Mouse (Mus musculus) heart, adult 2 months (tissue): ENCODE results near the gene Hbq1b. TPM values are rescaled to one million over a fixed set of nuclear protein-coding genes. Genes with fewer than 3 reads are reported as not detected.

Experiments used
- DNase-seq, 2 experiments: peaks; one replicate each; pipeline ENCODE4 v3.0.0; 2021
- H3K27ac ChIP-seq: fragments of 200-600 bp; 2 replicates; pipeline ENCODE4 v1.8.1; 2022
- H3K27me3 ChIP-seq: fragments of 200-500 bp; 2 replicates; pipeline ENCODE4 v1.6.1; 2012; ENCODE audit warnings: mild to moderate bottlenecking, low read length, inconsistent platforms, mixed read lengths; ENCODE audit not compliant: control insufficient read depth, insufficient read depth
- H3K36me3 ChIP-seq: fragments of 200-500 bp; 2 replicates; pipeline ENCODE4 v1.6.1; 2012; ENCODE audit warnings: low read length, inconsistent platforms; ENCODE audit not compliant: control insufficient read depth, insufficient read depth
- H3K4me1 ChIP-seq: fragments of 200-500 bp; 2 replicates; pipeline ENCODE4 v1.6.1; 2011; ENCODE audit warnings: low read length; ENCODE audit not compliant: control insufficient read depth, insufficient read depth
- H3K4me3 ChIP-seq: fragments of 200-600 bp; 2 replicates; pipeline ENCODE4 v1.8.1; 2022
- H3K79me2 ChIP-seq: fragments of 200-500 bp; replicated peaks from 2 replicates; pipeline ENCODE4 v1.6.1; 2012; ENCODE audit warnings: mild to moderate bottlenecking, inconsistent platforms, low read length, moderate library complexity, mixed read lengths; ENCODE audit not compliant: control insufficient read depth, insufficient read depth
- H3K9ac ChIP-seq: fragments of 200-500 bp; 2 replicates; pipeline ENCODE4 v1.6.1; 2012; ENCODE audit warnings: low read depth, mild to moderate bottlenecking, control low read depth, inconsistent platforms, low read length, mixed read lengths
- CTCF ChIP-seq: fragments of 200-600 bp; IDR thresholded peaks from 2 replicates; pipeline ENCODE4 v1.8.1; 2022; ENCODE audit warnings: antibody characterized with exemption, mild to moderate bottlenecking, moderate library complexity
- EP300 ChIP-seq: fragments of 200-500 bp; IDR thresholded peaks from 2 replicates; pipeline ENCODE4 v1.6.1; 2011; ENCODE audit warnings: low read depth, low read length, control low read depth; ENCODE audit not compliant: insufficient read depth
- POLR2A ChIP-seq: fragments of 200-500 bp; IDR thresholded peaks from 2 replicates; pipeline ENCODE4 v1.6.1; 2011; ENCODE audit warnings: mild to moderate bottlenecking, low read depth, low read length, control low read depth; ENCODE audit not compliant: insufficient read depth
- WGBS: fragments of 180-500 bp; shearing (Covaris S2); methylation state at CpG from one replicate; pipeline ENCODE4 v1.1.7; 2018; 5-methylcytosine and 5-hydroxymethylcytosine counted together
- intact Hi-C: fragments of 180-260 bp; cut with DNase I; formaldehyde crosslinking; loops from one replicate; pipeline ENCODE4 v1.15.1; 2025
- polyA plus RNA-seq: library from polyadenylated mRNA; depleted of rRNA; stranded (reverse); fragments of >200 nt; gene quantifications from 2 replicates; pipeline ENCODE4 v1.2.3, GENCODE M21; 2012
- total RNA-seq, 2 experiments: library from RNA; stranded (reverse); gene quantifications; 2 replicates each; pipeline ENCODE4 v1.2.3; 2021

The Hbq1b gene
- total and polyA plus RNA-seq, 3 experiments = 0.70 to 3.8 (median 2.4) TPM

DNA sequence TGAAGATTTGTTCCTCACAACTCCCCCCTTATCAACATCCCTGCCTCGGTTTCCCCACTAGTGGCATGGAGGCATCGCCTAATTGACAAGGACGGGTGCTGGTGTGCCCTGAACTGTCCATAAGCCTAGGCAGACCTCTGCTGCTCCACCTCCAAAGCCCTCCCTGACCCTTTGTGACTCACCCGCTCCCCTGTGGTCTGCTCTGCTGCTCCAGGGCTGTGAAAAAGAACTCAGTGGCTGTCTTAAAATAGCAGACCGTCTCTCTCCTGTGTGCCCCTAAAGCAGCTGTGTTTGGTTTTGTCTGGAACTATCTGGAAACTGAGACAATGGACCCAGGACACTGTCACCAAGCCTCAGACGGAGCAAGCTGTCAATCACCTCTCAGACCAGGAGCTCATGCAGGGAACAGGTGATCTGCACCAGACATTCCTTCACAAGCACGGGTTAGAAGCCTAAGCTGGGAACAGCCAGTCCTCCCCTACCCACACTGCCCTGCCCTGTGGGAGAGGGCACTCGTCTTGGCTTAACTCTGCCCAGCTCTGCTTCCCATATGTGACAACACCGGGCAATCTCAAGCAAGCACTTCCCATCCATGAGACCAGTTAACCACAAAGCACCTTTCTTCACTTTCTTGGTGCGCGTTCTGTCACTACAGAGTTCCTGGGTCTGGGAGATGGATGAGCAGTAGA is 33.9 kb downstream of the Hbq1b start:
- TF ChIP-seq CTCF (no peak), EP300 (no peak), POLR2A (no peak)
- intact Hi-C loops = loop anchor here (10.0 kb wide), 2 partner anchors 106 to 136 kb away; no protein-coding TSS in a partner anchor
- peaks cover 1% of the 10 kb centered on the region; the same call in 1 of the 2 replicates for H3K4me1 ChIP-seq
- no peaks in the 10 kb centered on the region for H3K79me2 ChIP-seq
- no peak overlapping the region for H3K4me3 ChIP-seq
- no peak overlapping the region for H3K27ac ChIP-seq
- no peak for DNase-seq
- H3K36me3 ChIP-seq = no peaks in the 10 kb centered on the region
- no peak overlapping the region for H3K9ac ChIP-seq
- no peaks in the 10 kb centered on the region for H3K27me3 ChIP-seq
- WGBS = 63% methylated on average over 11 of the region's 11 CpGs

DNA sequence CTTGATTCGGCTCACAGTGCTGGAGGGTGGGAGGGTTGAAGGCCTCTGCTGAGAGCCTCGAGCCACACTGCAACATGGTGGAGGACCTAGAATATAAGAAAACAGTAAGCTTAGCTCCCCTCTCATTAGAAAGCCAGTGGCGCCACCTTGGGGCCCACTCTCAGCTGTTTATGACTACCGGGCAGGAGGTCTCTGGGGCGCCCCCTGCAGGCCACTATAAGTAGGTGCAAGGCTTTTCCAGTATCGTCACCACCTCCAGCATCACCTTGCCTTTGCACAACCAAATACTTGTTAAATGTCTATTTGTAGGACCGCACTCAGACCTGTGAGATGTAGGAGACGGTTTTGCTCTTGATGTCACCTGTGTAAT is 34.4 kb downstream of the Hbq1b start:
- Histone ChIP-seq H3K79me2 (no peaks in the 10 kb centered on the region), H3K36me3 (no peaks in the 10 kb centered on the region), H3K4me3 (no peak overlapping the region), H3K27me3 (no peaks in the 10 kb centered on the region), H3K4me1 (peaks cover 1% of the 10 kb centered on the region; the same call in 1 of the 2 replicates), H3K27ac (no peak overlapping the region), H3K9ac (no peak overlapping the region)
- WGBS = 34% methylated on average over 8 of the region's 8 CpGs
- peak; percentile 49 to 64 for DNase-seq
- TF ChIP-seq POLR2A (no peak), CTCF (peak; percentile 91)
- intact Hi-C loops = loop anchor here (10.0 kb wide), 2 partner anchors 106 to 136 kb away; no protein-coding TSS in a partner anchor

DNA sequence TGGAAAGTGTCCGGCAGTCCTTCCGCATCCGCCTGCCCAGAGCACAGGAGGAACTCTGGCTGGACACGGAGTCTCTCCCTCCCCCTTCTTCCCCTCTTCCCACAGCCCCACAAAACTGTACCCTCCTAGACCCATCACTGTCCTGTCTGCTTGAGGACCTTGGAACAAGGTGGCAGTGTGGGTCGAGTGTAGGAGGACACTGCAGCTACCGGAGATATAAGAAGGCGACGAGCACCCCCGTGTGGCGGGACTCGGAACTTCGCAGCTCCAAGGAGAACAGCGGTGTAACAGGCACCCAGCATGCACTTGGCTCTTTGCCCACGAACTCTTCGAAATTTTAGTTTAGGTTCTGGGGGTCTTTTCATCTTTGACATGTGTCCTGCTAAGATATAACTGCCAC is 37.8 kb downstream of the Hbq1b start:
- peak overlapping the region; percentile 53 for H3K9ac ChIP-seq
- H3K4me3 ChIP-seq = peak overlapping the region; percentile 27; the same call in 1 of the 2 replicates
- intact Hi-C loops = loop anchor here (2.0 to 10.0 kb wide), 4 partner anchors 16 to 140 kb away; partner anchors contain the start of gene Hbq1a
- DNase-seq = peak; percentile 85 to 91
- no peak overlapping the region for H3K27ac ChIP-seq
- H3K36me3 ChIP-seq = no peaks in the 10 kb centered on the region
- H3K4me1 ChIP-seq = peaks cover 1% of the 10 kb centered on the region; the same call in 1 of the 2 replicates
- H3K79me2 ChIP-seq = no peaks in the 10 kb centered on the region
- 6% methylated on average over 15 of the region's 15 CpGs for WGBS
- peak; percentile 80 for TF ChIP-seq EP300
- no peak for TF ChIP-seq POLR2A
- peak; percentile 96 for TF ChIP-seq CTCF
- no peaks in the 10 kb centered on the region for H3K27me3 ChIP-seq

DNA sequence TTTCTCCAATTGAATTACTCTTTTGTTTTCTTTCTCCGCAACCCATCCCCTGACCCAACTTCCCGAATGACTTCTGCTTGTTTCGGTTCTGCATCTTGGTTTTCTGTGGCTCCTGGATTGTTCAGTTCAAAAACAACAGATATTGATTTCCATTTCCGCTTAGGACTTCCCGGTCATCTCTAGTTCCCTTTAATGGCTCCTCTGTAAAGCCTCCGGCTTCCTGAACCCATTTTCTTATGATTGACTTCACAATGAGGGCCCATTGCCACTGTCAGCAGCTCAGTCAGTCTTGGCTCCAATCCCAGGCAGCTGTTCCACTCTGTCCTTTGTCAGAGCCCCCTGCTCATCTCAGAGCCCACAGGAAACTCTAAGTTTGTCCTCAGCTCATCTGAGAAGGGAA is 44.3 kb downstream of the Hbq1b start:
- no peaks in the 10 kb centered on the region for H3K79me2 ChIP-seq
- peak in 1 of 2 experiments; percentile 49 for DNase-seq
- peaks cover 5% of the 10 kb centered on the region for H3K4me1 ChIP-seq
- H3K4me3 ChIP-seq = no peak overlapping the region
- WGBS = 26% methylated on average over 6 of the region's 6 CpGs
- TF ChIP-seq POLR2A (no peak), EP300 (no peak), CTCF (no peak)
- H3K9ac ChIP-seq = no peak overlapping the region
- intact Hi-C loops = no loop called here
- no peaks in the 10 kb centered on the region for H3K36me3 ChIP-seq
- H3K27me3 ChIP-seq = no peaks in the 10 kb centered on the region
- no peak overlapping the region for H3K27ac ChIP-seq

DNA sequence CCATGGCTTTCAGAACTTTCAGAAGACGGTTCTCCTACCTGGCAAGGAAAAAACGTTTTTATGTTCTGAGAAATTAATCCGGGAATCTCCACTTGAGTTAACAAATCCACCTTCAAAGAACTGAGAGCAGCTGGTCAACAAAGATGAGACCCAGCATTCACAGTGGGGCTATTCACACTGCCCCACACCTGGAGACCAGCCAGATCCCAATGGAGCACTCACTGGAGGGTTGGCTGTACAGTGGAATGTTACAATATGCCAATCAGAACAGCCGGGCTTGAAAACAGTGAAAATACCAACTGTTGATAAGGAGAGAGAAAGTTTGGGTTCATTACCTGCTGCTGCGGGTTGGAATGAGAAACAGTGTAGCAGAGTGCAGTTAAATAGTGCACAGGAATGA is 45.1 kb downstream of the Hbq1b start:
- Histone ChIP-seq H3K27me3 (no peaks in the 10 kb centered on the region), H3K4me1 (peaks cover 5% of the 10 kb centered on the region), H3K79me2 (no peaks in the 10 kb centered on the region), H3K36me3 (no peaks in the 10 kb centered on the region), H3K27ac (no peak overlapping the region), H3K9ac (no peak overlapping the region), H3K4me3 (no peak overlapping the region)
- no peak for DNase-seq
- 55% methylated on average over 5 of the region's 5 CpGs for WGBS
- no peak for TF ChIP-seq CTCF
- no peak for TF ChIP-seq POLR2A
- TF ChIP-seq EP300 = no peak
- intact Hi-C loops = no loop called here

DNA sequence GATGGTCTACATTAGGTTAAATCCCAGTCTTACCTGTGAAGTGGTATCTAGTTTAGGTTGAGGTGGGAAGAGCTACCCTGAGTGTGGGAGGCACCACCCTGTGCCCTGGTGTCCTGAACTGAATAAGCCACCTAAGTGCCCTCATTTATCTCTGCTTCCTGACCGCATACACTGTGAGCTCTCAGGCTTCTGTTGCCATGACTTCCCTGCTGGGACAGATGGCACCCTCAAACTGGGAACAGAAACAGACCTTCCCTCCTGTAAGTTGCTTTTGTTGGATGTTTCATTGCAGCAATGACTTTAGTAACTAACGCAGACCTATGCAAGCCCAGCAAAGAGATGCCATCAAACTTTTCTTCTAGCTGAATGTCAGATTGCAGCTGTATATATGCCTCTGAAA is 46.5 kb downstream of the Hbq1b start:
- H3K79me2 ChIP-seq = no peaks in the 10 kb centered on the region
- no peaks in the 10 kb centered on the region for H3K36me3 ChIP-seq
- H3K27ac ChIP-seq = no peak overlapping the region
- DNase-seq = no peak
- no peak overlapping the region for H3K4me3 ChIP-seq
- no peaks in the 10 kb centered on the region for H3K27me3 ChIP-seq
- TF ChIP-seq POLR2A (no peak), EP300 (no peak), CTCF (no peak)
- H3K9ac ChIP-seq = no peak overlapping the region
- intact Hi-C loops = no loop called here
- H3K4me1 ChIP-seq = peaks cover 5% of the 10 kb centered on the region
- 78% methylated on average over 2 of the region's 2 CpGs for WGBS
